Mouse (Mus musculus): ENCODE data around the gene Grik3.

Gene Grik3

DNA sequence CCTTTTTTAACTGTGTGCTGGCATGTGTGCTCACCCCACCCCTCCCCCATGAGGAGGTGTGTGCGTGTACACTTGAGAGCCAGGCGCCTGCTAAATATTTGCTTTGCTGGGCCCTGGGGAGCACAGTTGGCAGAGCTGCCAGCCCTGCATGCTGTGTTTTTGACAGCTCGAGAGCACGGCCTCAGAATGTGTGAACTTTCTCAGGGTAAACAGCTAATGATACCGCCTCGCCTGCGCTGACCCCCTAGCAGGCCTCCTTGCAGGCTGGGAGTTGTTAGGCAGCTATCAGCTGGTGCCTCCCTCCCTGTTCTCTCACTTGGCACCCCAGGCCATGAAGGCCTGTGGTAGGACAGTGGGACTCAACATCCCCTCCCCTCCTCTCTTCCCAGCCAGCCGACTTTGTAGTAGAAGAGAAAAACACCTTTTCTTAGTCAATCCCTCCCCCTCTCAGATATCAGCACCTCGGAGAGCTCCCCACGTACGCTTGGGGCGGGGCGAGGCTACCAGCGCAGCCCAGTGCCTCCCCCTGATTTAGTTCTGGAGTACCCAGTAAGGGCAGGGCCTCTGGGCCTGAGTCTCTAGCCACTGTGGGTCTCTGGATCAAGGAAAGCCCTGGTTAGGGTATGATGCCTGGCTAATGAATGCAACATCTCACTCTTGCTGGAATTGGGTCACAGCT lies 99.9 kb downstream of the Grik3 start:
- peak; percentile 79 for DNase-seq (ENCODE audit: low read depth, low spot score)

DNA sequence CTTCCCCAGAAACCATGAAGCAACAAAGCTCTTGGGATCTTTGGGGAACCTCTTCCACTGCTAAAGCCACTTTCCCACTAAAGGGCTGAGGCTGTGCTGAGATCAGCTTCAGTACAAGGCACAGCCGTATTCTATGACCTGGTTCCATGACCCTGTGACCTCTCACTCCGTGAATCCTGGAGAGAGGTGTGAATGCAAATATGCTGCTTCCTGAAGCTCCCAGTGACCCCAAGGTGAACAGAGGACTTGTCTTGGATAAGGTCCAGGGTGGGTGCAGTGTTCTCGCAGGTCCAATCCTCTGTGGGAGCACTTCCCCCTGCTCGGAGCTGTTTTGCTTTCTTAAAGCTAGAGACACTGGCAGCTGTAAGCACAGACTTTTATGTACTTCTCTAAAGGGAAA lies 102.2 kb downstream of the Grik3 start:
- DNase-seq (ENCODE audit: low read depth, low spot score) = peak; percentile 81

DNA sequence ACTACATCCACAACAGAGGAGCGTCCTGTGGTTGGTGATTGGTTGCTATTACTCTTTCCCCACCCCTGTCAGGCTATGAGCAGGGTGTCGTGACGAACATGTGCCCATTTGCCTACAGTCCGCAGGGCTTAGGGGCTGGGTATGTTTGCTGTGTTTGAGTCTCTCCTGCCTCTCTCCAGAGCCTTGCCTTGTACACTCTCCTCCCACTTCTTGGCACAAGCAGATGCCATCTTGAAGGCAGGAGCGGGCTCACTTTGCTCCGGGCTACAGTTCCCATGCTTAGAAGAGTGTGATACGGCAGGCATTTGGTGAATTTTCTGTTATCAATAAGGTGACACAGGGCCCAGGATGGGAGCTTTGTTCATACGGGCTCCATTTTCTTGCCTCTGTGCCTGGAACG lies 104.5 kb downstream of the Grik3 start:
- DNase-seq (ENCODE audit: low read depth, low spot score) = no peak

DNA sequence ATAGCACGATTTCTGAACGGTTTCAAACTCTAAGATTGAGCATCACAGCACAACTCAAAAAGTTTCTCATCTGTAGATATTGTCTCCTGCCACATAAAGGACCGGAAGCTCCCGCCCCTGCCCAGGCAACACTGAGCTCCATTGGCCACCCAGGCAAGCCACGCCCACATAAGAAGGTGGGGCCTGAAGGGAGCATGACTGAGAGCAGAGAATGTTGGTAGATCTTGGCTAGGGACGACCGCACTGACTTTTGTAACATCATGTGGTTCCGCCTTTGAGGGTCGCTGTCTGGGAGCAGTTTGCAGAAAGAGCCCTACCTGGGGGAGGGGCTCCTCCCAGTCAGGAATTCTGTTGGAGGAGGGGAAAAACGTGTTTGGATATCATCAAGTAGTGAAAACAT lies 108.2 kb downstream of the Grik3 start:
- DNase-seq (ENCODE audit: low read depth, low spot score) = peak; percentile 96

DNA sequence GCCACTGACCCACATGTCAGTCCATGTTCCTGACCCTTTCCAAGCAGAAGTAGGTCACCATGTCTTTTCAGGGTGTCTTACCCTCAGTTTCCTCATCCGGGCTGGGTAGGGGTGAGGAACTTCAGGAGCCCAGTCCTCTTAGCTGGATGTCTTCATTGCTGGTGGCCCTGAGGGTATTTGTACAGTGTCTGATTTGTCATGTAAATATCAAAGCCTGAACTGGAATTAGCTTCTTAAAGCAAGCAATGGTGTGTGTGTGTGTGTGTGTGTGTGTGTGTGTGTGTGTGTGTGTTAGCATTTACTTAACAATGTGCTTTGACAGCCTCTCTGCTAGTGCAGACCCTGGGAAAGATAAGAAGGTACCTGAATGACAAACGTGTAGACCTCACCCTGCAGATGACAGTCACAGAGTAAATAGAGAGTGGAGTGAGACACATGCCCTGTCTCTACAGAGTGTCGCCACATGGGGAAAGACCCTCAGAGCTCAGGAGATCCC lies 109.1 kb downstream of the Grik3 start:
- DNase-seq (ENCODE audit: low read depth, low spot score) = peak; percentile 72

DNA sequence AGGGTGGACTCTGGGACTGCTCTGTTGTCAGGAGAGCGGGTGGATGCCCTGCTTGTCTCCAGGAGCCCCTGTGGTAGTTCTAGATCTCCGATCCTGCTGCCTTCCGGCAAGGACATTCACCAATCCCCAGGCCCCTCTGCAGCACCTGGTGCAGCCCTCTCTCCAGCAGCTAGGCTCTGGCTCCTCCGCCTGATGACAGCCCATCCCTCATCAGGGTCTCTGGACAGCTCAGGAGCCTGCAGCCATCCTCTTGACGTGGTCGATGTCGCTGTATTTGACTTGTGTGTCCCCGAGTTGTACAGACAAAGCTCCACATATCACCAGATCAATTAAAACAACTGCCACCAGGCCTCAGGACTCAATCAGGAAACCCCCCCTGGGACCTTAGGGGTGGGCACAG lies 110.1 kb downstream of the Grik3 start:
- DNase-seq (ENCODE audit: low read depth, low spot score) = no peak

DNA sequence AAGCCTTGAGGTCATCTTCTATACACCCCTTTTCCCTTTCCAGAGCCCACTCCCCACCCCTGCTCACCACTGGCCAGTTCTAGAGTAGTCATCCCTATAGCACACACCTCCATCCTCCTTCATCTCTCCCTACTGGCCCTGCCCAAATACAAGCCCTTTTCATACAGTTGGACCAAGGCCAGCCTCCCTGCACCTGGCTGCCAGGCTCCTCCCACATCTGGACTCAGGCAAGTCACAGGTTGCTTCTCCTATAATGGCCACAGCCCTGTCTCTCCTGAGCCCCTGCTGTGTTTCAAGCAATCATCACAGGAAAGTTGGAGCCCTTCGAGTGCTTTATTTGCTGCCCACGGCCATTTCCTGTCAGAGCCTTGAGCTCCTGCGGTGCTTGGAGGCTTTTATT lies 110.8 kb downstream of the Grik3 start:
- no peak for DNase-seq (ENCODE audit: low read depth, low spot score)

DNA sequence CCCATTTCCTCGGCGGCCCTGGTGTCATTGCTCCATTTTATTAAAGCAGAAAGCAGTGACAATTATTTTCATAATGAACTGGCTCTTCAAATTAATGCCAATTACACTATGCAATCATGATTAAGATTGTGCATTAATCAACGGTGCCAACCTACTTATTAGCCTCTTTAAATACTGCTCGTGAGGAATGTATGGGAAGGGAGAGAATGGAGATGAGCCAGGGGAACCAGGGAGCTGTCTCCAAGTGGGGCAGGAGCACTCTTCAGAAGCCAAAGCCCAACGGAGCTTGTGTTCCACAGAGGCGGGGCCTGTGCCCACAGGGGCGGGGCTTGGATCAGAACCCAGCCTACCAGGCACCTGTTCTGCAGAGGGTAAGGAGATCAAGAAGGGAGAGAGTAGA lies 114.0 kb downstream of the Grik3 start:
- DNase-seq (ENCODE audit: low read depth, low spot score) = no peak

DNA sequence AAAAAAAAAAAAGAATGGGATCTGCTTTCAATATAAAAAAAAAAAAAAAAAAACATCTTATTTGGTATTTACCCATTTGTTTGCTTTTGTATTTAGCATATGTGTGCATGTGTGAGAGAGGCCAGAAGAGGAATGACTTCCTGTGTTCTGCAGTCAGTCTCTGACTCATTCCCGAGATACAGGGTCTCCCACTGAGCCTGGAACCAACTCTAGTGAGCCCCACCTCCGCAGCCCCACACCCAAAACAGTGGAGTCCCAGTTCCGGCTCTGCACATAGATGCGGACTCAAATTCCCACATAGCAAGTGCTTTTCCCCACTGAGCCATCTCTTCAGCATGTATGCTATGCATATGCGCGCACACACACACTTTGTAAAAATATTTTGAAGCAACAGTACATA lies 115.6 kb downstream of the Grik3 start:
- DNase-seq (ENCODE audit: low read depth, low spot score) = peak; percentile 87

DNA sequence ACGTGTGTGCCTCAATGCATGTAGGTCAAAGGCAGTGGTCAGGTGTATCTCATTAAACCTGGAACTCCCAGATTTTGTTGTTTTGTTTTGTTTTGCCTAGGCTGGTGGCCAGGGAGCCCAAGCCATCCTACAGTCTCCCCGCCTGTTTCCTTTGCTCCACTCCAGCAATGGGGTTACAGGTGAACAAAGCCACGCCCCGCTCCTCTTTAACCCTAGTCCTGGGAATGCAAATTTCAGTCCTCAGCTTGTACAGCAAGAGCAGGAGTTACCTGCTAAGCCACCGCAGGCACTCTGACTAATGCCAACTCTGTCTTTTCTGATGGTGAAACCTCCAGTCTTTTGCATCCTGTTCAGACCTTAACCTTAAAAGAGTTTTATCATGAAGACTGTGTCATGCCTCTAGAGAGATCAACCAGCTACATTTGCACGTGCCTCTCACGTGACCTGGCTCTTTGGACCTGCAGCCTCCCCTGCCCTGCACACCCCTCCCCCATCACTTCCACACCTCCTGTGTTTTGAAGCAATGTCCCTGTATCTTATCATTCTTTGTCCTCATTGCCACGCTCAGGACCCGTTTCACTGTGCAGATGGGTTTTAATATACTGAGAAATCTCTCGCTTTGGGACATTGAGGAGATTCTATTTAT lies 117.0 kb downstream of the Grik3 start:
- peak; percentile 92 for DNase-seq (ENCODE audit: low read depth, low spot score)

DNA sequence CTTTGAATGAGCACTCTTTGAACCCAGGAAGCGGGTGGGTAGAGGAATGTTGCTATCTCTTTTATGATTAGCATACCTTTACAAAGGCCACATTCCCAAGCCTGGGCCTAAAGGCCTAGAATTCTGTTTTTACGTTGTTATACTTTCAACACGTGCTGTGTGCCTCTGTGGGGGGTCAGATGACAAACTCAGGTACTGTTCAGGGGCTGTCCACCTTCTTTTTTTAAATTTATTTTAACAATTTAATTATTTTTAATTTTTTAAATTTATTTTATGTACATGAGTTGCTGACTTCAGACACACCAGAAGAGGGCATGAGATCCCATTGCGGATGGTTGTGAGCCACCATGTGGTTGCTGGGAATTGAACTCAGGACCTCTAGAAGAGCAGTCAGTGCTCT lies 118.4 kb downstream of the Grik3 start:
- peak; percentile 85 for DNase-seq (ENCODE audit: low read depth, low spot score)

DNA sequence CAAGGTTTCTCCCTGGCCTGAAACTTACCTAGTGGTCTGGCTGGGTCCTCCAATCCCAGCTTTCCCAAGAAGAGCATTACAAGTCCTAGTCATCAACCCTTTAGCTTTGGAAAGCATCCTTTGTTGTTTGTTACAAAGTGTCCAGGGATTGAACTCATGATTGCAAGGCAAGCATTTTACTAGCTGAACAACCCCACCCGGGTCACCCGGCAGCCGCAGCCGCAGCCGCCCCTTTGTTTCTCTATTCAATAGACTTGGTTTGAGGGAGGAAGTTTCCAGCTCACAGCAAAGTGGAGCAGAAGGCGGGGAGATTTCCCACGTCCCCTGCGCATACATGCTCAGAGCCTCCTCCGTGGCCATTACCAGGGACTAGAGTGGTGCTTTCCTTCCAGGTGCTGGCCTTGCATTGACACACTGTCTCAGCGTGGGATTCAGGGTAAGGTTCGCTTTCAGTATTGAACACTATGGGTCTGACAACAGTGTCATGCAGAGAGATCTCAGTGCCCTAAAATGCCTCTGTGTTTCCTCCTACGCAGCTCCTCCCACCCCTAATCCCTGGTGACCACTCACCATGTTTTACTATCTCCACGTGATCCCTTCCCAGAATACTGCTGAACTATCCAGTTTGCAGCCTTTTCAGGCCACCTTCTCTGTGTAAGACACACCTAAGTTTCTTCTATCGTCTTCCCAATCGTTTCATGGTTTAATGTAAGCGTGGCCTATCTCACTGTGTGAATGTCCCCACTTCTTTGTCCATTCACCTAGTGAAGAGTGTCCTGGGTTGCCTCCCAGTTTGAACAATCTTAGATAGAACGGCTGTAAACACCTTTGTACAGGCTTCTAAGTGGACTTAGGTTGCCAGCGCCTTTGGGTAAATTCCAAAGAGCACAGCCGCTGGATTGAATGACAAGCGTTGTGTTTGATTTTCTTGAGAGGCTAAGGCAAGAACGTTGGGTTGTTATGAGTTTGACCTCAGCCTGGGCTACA lies 119.1 kb downstream of the Grik3 start:
- DNase-seq (ENCODE audit: low read depth, low spot score) = peak; percentile 96

DNA sequence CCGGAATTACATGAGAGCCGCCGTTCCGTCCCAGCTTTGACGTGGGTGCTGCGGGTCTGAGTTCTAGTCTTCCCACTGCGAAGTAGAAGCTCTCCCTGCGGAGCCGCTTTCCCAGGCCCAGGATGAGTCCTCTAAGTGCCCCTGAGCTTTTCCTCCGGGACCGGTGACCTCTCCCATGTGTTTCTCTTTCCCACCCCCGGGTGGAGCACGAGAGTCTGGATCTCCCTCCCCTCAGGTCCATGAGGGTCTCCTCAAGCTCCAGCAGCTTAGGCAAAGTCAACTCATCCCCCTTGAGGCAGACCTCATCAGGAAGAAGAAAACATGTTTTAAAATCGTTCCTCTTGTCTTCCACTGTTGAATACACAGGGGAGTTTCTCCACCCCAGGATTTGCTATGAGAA lies 127.4 kb downstream of the Grik3 start:
- peak; percentile 63 for DNase-seq (ENCODE audit: low read depth, low spot score)

DNA sequence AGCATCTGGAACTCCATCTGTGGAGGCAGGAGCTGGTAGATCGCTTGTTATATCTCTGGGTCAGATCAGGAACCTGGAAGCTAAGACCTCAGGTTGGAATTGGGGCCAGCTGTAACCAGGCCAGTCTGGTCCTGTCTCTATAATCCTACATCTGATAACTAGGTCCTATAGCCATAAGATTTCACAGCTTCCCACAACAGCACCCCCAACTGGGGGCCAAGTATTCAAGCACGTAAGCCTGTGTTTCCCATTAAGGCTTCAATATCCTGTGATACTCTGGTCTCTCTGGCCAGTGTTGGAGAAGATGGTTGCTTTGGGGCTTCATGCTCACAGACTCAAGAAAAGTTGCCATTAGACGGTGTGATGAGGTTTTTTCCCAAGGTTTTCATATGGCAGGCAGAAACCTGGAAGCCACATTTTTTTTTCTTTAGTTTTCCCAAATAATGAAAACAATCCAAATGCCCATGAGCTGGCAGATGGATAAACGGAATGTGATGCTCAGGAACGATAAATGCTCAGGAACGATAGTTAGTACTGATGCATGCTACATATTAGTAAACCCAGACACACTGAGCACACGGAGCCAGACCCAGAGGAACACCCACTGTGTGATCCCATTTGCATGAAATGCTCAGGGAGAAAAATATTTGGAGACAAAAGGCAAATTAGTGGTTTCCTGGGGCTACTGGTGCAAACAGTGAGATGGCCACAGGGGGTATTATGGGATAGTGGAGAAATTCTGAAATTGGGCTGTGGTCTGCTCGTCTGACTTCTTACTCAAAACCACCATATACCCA lies 128.2 kb downstream of the Grik3 start:
- DNase-seq (ENCODE audit: low read depth, low spot score) = peak; percentile 54

DNA sequence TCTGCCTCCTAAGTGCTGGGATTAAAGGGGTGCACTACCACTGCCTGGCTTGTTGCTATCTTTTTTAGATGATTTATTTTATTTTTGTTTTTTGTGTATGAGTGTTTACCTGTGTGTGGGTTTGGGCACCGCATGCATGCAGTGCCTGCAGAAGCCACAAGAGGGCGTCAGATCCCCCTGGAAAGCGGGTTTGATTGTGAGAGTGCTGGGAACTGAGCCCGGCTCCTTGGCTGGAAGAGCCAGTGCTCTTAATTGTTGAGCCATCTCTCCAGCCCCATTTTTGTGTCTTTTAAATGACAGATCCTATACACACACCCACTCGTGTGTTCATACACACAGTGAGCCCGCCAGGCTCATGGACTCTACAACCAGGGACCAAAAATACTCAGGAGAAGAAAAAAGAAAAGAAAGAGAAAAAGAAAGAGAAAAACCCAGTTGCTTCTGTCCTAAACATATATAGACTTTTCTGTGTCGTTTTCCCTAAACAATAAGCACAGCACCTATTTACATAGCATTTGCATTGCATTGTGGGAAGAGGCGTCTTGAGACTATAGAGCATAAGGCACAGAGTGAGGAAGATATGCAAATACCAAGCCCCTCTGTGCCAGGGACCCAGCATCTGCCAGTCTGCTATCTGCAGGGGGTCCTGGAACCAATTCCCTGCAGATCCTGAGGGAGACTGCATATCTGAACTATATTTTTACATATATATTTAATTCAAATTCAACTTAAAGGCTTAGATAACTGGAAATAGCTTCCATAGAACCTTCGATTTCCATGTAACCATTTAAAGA lies 134.6 kb downstream of the Grik3 start:
- DNase-seq (ENCODE audit: low read depth, low spot score) = peak; percentile 66

DNA sequence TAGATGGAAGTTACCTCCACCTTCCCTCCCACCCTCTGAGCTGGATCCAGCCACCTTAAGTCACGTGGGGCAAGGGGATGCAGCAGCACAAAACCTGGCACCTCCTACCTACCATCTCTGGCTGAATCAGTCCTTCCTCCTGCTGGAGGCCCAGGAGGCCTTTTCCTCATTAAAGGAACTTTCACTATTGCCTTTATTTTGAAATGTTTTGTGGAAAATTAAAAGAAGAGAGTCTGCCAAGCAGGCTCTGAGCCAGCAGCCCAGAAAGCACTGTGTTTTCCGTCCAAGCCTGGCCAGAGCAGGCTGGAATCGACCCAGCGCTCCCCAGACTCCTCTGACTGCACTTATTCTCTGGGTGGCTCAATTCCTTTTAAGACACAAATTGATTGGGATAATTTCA lies 139.0 kb downstream of the Grik3 start:
- no peak for DNase-seq (ENCODE audit: low read depth, low spot score)

DNA sequence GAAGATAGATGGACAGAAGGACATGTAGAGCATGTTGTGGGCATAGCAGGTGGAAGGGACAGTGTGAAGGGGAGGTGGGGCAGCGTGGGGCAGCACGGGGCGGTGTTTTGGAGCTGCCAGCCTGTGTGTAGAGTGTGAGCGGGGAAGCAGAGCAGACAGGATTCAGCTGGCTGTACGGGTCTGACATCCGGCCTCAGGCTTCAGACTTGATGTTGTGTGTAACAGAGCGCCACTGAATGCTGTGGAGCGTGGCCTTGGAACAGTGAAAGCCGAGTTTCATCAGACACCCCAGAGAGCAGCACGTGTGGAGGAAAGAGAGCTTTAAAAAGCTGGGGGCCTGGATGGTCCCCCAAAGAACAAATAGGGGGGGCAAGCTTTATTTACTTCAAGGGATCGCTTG lies 144.5 kb downstream of the Grik3 start:
- DNase-seq (ENCODE audit: low read depth, low spot score) = no peak

DNA sequence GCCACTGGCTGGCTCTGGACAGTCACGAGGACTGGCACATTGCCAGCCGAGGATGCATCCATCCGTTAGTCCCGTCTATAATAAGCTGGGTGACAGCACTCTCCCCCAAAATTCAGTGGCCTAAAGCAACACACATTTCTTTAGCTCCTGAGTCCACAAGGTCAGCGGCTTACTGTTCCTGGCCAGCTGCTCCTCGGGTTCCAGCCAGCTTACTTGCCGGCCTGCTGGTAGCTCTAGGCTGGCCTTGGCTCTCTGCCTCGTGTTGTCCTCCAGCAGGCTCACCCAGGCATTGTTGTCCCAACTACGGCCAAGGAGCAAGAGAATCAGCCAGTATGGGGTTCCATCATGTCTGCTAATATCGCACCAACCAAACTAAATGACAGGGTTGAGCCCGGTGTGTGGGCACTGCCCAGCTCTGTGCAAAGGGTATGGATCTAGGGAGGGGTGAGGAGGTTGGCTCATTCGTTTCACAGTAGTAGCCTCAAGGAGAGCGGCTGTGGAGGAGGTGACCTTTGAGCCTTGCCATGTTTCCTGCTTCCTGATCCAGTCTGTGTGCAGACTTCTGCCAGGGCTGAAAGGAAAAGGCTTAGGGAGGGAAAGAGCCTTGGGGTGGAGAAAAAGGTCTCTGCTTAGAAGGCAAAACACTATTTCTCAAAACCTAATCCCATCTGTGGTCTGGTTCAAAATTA lies 146.3 kb downstream of the Grik3 start:
- no peak for DNase-seq (ENCODE audit: low read depth, low spot score)

DNA sequence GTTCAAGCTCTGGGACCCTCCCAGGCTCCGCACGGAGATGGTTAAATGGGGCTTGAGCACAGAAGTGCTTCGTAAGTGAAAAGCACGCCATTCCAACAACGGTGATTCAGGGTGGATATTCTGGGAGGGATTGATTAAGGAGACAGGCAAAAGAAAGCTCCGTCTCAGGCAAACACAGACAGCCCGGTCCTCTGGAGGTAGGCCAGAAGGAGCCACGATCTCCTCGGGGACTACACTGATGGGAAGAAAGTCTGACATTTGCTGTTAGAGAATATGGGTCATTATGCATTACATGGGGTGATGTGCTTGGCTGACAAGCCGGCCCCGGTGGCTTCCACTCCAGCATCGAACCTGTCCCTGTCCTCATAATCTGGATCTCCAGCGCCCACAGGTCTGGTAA lies 146.9 kb downstream of the Grik3 start:
- DNase-seq (ENCODE audit: low read depth, low spot score) = no peak

DNA sequence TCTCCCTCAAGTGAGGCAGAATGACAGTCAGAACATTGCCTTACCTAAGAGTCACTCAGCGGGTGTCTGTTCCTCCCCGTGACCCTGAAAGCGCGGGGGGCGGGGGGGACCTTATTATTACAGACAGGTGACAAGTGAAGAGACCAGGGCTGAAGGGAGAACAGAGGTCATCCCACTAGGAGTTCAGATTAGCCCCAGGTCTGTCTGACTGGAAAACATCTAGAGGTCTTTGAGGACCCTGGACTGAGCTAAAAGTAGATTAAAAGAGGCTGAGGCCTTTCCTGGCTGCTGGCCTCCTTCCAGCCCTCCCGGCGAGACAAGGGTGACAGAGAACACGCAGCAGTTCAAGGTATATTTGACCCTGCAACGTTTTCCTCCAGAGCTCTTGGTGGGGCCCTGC lies 150.0 kb downstream of the Grik3 start:
- no peak for DNase-seq (ENCODE audit: low read depth, low spot score)
